Mouse (Mus musculus) heart, embryonic 16.5 days (tissue): ENCODE measurements around the gene Arhgef19. TPM values are rescaled to one million over a fixed set of nuclear protein-coding genes. Genes with fewer than 3 reads are reported as not detected.

Experiments used
- ATAC-seq: fragments of 200-750 bp; cut with Nextera tagmentation; replicated peaks from 2 replicates; pipeline ENCODE4 v1.8.0; 2017; ENCODE audit warnings: moderate number of reproducible peaks; ENCODE audit not compliant: insufficient read depth, low FRiP score; ENCODE audit errors: extremely low read depth
- H3K27ac ChIP-seq: fragments of 300-500 bp; sonication (generic); 2 replicates; pipeline ENCODE4 v1.5.1; 2014; ENCODE audit warnings: mild to moderate bottlenecking, low read length, control low read depth, moderate library complexity
- H3K27me3 ChIP-seq: fragments of 300-500 bp; sonication (generic); 2 replicates; pipeline ENCODE4 v1.6.1; 2014; ENCODE audit warnings: low read length, mixed read lengths; ENCODE audit not compliant: control insufficient read depth, insufficient read depth
- H3K36me3 ChIP-seq: fragments of 300-500 bp; sonication (generic); 2 replicates; pipeline ENCODE4 v1.6.1; 2014; ENCODE audit not compliant: control insufficient read depth, insufficient read depth
- H3K4me1 ChIP-seq: fragments of 300-500 bp; sonication (generic); 2 replicates; pipeline ENCODE4 v1.6.1; 2014; ENCODE audit warnings: low read length, mixed read lengths; ENCODE audit not compliant: control insufficient read depth, insufficient read depth
- H3K4me2 ChIP-seq: fragments of 300-500 bp; sonication (generic); 2 replicates; pipeline ENCODE4 v1.6.1; 2014; ENCODE audit warnings: low read depth, mild to moderate bottlenecking, control low read depth, low read length
- H3K4me3 ChIP-seq: fragments of 300-500 bp; sonication (generic); 2 replicates; pipeline ENCODE4 v1.5.1; 2014; ENCODE audit warnings: mild to moderate bottlenecking, control low read depth, low read length
- H3K9ac ChIP-seq: fragments of 300-500 bp; sonication (generic); 2 replicates; pipeline ENCODE4 v1.6.1; 2014; ENCODE audit warnings: low read length, control low read depth
- H3K9me3 ChIP-seq: fragments of 300-500 bp; sonication (generic); replicated peaks from 2 replicates; pipeline ENCODE4 v1.6.1; 2016; ENCODE audit warnings: low read length; ENCODE audit not compliant: control insufficient read depth
- WGBS: fragments of 180-500 bp; shearing (Covaris S2); extraction: QIAGEN DNeasy Blood & Tissue Kit; methylation state at CpG from one replicate; pipeline ENCODE4 v1.1.7; 2014; 5-methylcytosine and 5-hydroxymethylcytosine counted together
- polyA plus RNA-seq: library from polyadenylated mRNA; unstranded; fragments of >200 nt; fragmentation: Nextera tagmentation; extraction: Ambion mirVana; gene quantifications from 2 replicates; pipeline ENCODE4 v1.2.1, GENCODE M21; 2015

Gene Arhgef19
- polyA plus RNA-seq, 1 experiment from 2014 or later = 2.3 TPM

GRCm38 (mm10) chr4:141282623-141283022, 43.3 kb downstream of the Arhgef19 start:
- peaks cover 1% of the 10 kb centered on the region for H3K27me3 ChIP-seq
- no peaks in the 10 kb centered on the region for H3K36me3 ChIP-seq
- no peak for ATAC-seq
- peaks cover 36% of the 10 kb centered on the region for H3K4me1 ChIP-seq
- H3K9ac ChIP-seq = no peak overlapping the region
- no peak overlapping the region for H3K4me3 ChIP-seq
- H3K27ac ChIP-seq = no peak overlapping the region
- H3K9me3 ChIP-seq = no peaks in the 10 kb centered on the region
- 67% methylated on average over 5 of the region's 5 CpGs for WGBS
- no peak overlapping the region for H3K4me2 ChIP-seq

GRCm38 (mm10) chr4:141283176-141283878, 44.0 kb downstream of the Arhgef19 start:
- no peaks in the 10 kb centered on the region for H3K36me3 ChIP-seq
- no peak overlapping the region for H3K27ac ChIP-seq
- peak overlapping the region; percentile 22; the same call in 1 of the 2 replicates for H3K9ac ChIP-seq
- H3K4me2 ChIP-seq = no peak overlapping the region
- 0 out of 2 replicates have a peak, but pooled peaks have one; percentile 26 for ATAC-seq
- H3K9me3 ChIP-seq = no peaks in the 10 kb centered on the region
- peaks cover 7% of the 10 kb centered on the region for H3K27me3 ChIP-seq
- WGBS = 62% methylated on average over 10 of the region's 12 CpGs
- H3K4me3 ChIP-seq = no peak overlapping the region
- H3K4me1 ChIP-seq = peaks cover 36% of the 10 kb centered on the region

GRCm38 (mm10) chr4:141283879-141284411, 44.6 kb downstream of the Arhgef19 start:
- no peaks in the 10 kb centered on the region for H3K36me3 ChIP-seq
- peaks cover 34% of the 10 kb centered on the region for H3K4me1 ChIP-seq
- 28% methylated on average over 8 of the region's 8 CpGs for WGBS
- H3K27ac ChIP-seq = no peak overlapping the region
- ATAC-seq = no peak
- peaks cover 9% of the 10 kb centered on the region for H3K27me3 ChIP-seq
- no peak overlapping the region for H3K4me3 ChIP-seq
- no peak overlapping the region for H3K4me2 ChIP-seq
- peak overlapping the region; percentile 22; the same call in 1 of the 2 replicates for H3K9ac ChIP-seq
- no peaks in the 10 kb centered on the region for H3K9me3 ChIP-seq

- no peak for ATAC-seq
- Histone ChIP-seq H3K36me3 (no peaks in the 10 kb centered on the region), H3K27ac (no peak overlapping the region), H3K27me3 (peaks cover 10% of the 10 kb centered on the region), H3K4me3 (no peak overlapping the region), H3K4me1 (peaks cover 32% of the 10 kb centered on the region), H3K4me2 (no peak overlapping the region), H3K9ac (no peak overlapping the region), H3K9me3 (no peaks in the 10 kb centered on the region)
- 85% methylated on average over 3 of the region's 3 CpGs for WGBS
Measured at GRCm38 (mm10) chr4:141284486-141284885, 45.2 kb downstream of the Arhgef19 start.

GRCm38 (mm10) chr4:141285128-141285527, 45.8 kb downstream of the Arhgef19 start:
- no peak for ATAC-seq
- Histone ChIP-seq H3K27me3 (peaks cover 11% of the 10 kb centered on the region), H3K36me3 (no peaks in the 10 kb centered on the region), H3K4me3 (no peak overlapping the region), H3K4me2 (no peak overlapping the region), H3K4me1 (peaks cover 32% of the 10 kb centered on the region), H3K9ac (no peak overlapping the region), H3K9me3 (no peaks in the 10 kb centered on the region), H3K27ac (no peak overlapping the region)
- 50% methylated on average over 8 of the region's 8 CpGs for WGBS

- Histone ChIP-seq H3K4me3 (no peak overlapping the region), H3K4me1 (peaks cover 32% of the 10 kb centered on the region), H3K27me3 (peaks cover 19% of the 10 kb centered on the region), H3K27ac (no peak overlapping the region), H3K4me2 (peak overlapping the region; percentile 52), H3K9ac (peak overlapping the region; percentile 50), H3K36me3 (no peaks in the 10 kb centered on the region), H3K9me3 (no peaks in the 10 kb centered on the region)
- 15% methylated on average over 20 of the region's 20 CpGs for WGBS
- ATAC-seq = peak; percentile 45; the same call in 1 of the 2 replicates
Measured at GRCm38 (mm10) chr4:141286860-141287517, 47.7 kb downstream of the Arhgef19 start.

DNA sequence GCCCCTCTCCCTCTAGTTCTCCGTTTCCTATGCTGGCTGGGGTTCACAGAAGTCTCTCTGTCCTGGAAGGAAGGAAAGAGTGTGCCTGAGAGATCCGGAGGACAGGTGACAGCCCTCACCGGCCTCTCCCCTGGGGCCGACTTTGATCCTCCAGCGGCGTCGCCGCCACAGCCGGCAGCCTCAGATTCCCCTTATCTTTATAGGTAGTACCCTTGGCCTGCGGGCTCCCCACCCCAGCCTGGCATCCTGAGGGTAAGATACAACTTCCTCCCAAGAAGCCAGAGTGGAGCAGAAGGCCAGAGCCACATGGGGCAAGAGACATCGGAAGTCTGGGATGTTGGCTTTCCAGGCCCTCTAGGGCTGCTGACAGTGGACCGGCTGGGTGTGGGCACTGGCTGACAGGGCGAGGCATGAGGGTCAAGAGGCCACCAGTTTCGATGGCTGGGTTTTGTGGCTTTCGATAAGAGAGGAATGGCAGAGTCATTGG, 48.3 kb downstream of the Arhgef19 start:
- 8% methylated on average over 15 of the region's 15 CpGs for WGBS
- Histone ChIP-seq H3K36me3 (no peaks in the 10 kb centered on the region), H3K27ac (no peak overlapping the region), H3K4me3 (no peak overlapping the region), H3K9me3 (no peaks in the 10 kb centered on the region), H3K9ac (peak overlapping the region; percentile 50), H3K27me3 (peaks cover 23% of the 10 kb centered on the region), H3K4me2 (peak overlapping the region; percentile 52), H3K4me1 (peaks cover 30% of the 10 kb centered on the region)
- ATAC-seq = no peak

- Histone ChIP-seq H3K4me1 (peaks cover 30% of the 10 kb centered on the region), H3K9ac (no peak overlapping the region), H3K4me3 (no peak overlapping the region), H3K36me3 (no peaks in the 10 kb centered on the region), H3K27me3 (peaks cover 27% of the 10 kb centered on the region), H3K9me3 (no peaks in the 10 kb centered on the region), H3K27ac (no peak overlapping the region), H3K4me2 (no peak overlapping the region)
- no peak for ATAC-seq
- WGBS = 67% methylated on average over 8 of the region's 8 CpGs
Measured at GRCm38 (mm10) chr4:141288152-141288551, 48.9 kb downstream of the Arhgef19 start.
